Mouse (Mus musculus): ENCODE data around the gene Nol12. TPM values are rescaled to one million over a fixed set of nuclear protein-coding genes. Genes with fewer than 3 reads are reported as not detected.
A peak's percentile ranks its signal among the peaks of the same experiment; 100 is the strongest.

Gene Nol12
- polyA plus RNA-seq, 1 experiment = 101 TPM

GRCm38 (mm10) chr15:78984286-78984778 lies 49.6 kb downstream of the Nol12 start:
- peak overlapping the region; percentile 79 for H3ac ChIP-seq (ENCODE audit: control insufficient read depth, insufficient read length)

GRCm38 (mm10) chr15:78986536-78987220 lies 51.9 kb downstream of the Nol12 start:
- Histone ChIP-seq H3K4me3 (no peak overlapping the region), H3ac (ENCODE audit: control insufficient read depth, insufficient read length) (no peak overlapping the region), H3K79me2 (ENCODE audit: control insufficient read depth, insufficient read depth) (no peaks in the 10 kb centered on the region), H3K4me2 (ENCODE audit: low read depth) (no peak overlapping the region), H3K36me3 (ENCODE audit: control insufficient read depth, insufficient read depth) (no peaks in the 10 kb centered on the region), H3K27me3 (ENCODE audit: control insufficient read depth, insufficient read depth, insufficient read length) (no peaks in the 10 kb centered on the region)
- no peak for TF ChIP-seq CEBPB (IDR thresholded peaks at IDR 0.05; ENCODE audit: insufficient read depth, poor library complexity, severe bottlenecking)
- TF ChIP-seq MYOD1 (IDR thresholded peaks at IDR 0.05; ENCODE audit: control insufficient read depth in 1 of 3, insufficient read length in 2 of 3, low read depth in 2 of 3) = peak in 1 of 3 experiments; percentile 40
- TF ChIP-seq MYOG (IDR thresholded peaks at IDR 0.05; ENCODE audit: control insufficient read depth in 1 of 3, insufficient read depth in 1 of 3, insufficient read length in 2 of 3, low read depth in 2 of 3) = peak in 2 of 3 experiments; percentile 47 to 57
- TF ChIP-seq E2F4 (IDR thresholded peaks at IDR 0.05; ENCODE audit: insufficient read depth) = no peak

More at GRCm38 (mm10) chr15:78984286-78984778, 49.6 kb downstream of the Nol12 start:
- peak overlapping the region; percentile 54 for H3K4me3 ChIP-seq
- peaks cover 10% of the 10 kb centered on the region for H3K27me3 ChIP-seq (ENCODE audit: control insufficient read depth, insufficient read depth, insufficient read length)
- H3K36me3 ChIP-seq (ENCODE audit: control insufficient read depth, insufficient read depth) = no peaks in the 10 kb centered on the region
- H3K79me2 ChIP-seq (ENCODE audit: control insufficient read depth, insufficient read depth) = no peaks in the 10 kb centered on the region
- H3K4me2 ChIP-seq (ENCODE audit: low read depth) = peak overlapping the region; percentile 86
- no peak for TF ChIP-seq REST (IDR thresholded peaks at IDR 0.05; ENCODE audit: insufficient read depth, insufficient read length)

GRCm38 (mm10) chr15:78988499-78988971 lies 53.8 kb downstream of the Nol12 start:
- H3K79me2 ChIP-seq (ENCODE audit: control insufficient read depth, insufficient read depth) = no peaks in the 10 kb centered on the region
- H3K36me3 ChIP-seq (ENCODE audit: control insufficient read depth, insufficient read depth) = no peaks in the 10 kb centered on the region
- no peak overlapping the region for H3K4me3 ChIP-seq
- TF ChIP-seq USF1 (IDR thresholded peaks at IDR 0.05; ENCODE audit: low read depth) (no peak), TCF12 (IDR thresholded peaks at IDR 0.05; ENCODE audit: insufficient read depth, poor library complexity, severe bottlenecking) (peak; percentile 8), MYOD1 (IDR thresholded peaks at IDR 0.05; ENCODE audit: control insufficient read depth in 1 of 3, insufficient read length in 2 of 3, low read depth in 2 of 3) (peak in 2 of 3 experiments; percentile 64 to 76), MYOG (IDR thresholded peaks at IDR 0.05; ENCODE audit: control insufficient read depth in 1 of 3, insufficient read depth in 1 of 3, insufficient read length in 2 of 3, low read depth in 2 of 3) (peak in 2 of 3 experiments; percentile 37 to 78), MAX (IDR thresholded peaks at IDR 0.05; ENCODE audit: low read depth) (peak; percentile 64), E2F4 (IDR thresholded peaks at IDR 0.05; ENCODE audit: insufficient read depth) (no peak)
- no peaks in the 10 kb centered on the region for H3K27me3 ChIP-seq (ENCODE audit: control insufficient read depth, insufficient read depth, insufficient read length)
- H3ac ChIP-seq (ENCODE audit: control insufficient read depth, insufficient read length) = no peak overlapping the region
- H3K4me2 ChIP-seq (ENCODE audit: low read depth) = peak overlapping the region; percentile 54

- Histone ChIP-seq H3K79me2 (ENCODE audit: control insufficient read depth, insufficient read depth) (no peaks in the 10 kb centered on the region), H3ac (ENCODE audit: control insufficient read depth, insufficient read length) (no peak overlapping the region), H3K4me3 (no peak overlapping the region), H3K27me3 (ENCODE audit: control insufficient read depth, insufficient read depth, insufficient read length) (no peaks in the 10 kb centered on the region), H3K4me2 (ENCODE audit: low read depth) (no peak overlapping the region), H3K36me3 (ENCODE audit: control insufficient read depth, insufficient read depth) (no peaks in the 10 kb centered on the region)
- TF ChIP-seq MYOD1 (IDR thresholded peaks at IDR 0.05; ENCODE audit: control insufficient read depth in 1 of 3, insufficient read length in 2 of 3, low read depth in 2 of 3) = no peak
- no peak for TF ChIP-seq E2F4 (IDR thresholded peaks at IDR 0.05; ENCODE audit: insufficient read depth)
- no peak for TF ChIP-seq TCF12 (IDR thresholded peaks at IDR 0.05; ENCODE audit: insufficient read depth, poor library complexity, severe bottlenecking)
- no peak for TF ChIP-seq SRF (IDR thresholded peaks at IDR 0.05; ENCODE audit: control insufficient read depth, insufficient read length, low read depth)
- no peak for TF ChIP-seq POLR2A (IDR thresholded peaks at IDR 0.05; ENCODE audit: insufficient read length, low read depth)
- no peak for TF ChIP-seq MAX (IDR thresholded peaks at IDR 0.05; ENCODE audit: low read depth)
- TF ChIP-seq REST (IDR thresholded peaks at IDR 0.05; ENCODE audit: insufficient read depth, insufficient read length) = no peak
- no peak for TF ChIP-seq USF1 (IDR thresholded peaks at IDR 0.05; ENCODE audit: low read depth)
- no peak for TF ChIP-seq MYOG (IDR thresholded peaks at IDR 0.05; ENCODE audit: control insufficient read depth in 1 of 3, insufficient read depth in 1 of 3, insufficient read length in 2 of 3, low read depth in 2 of 3)
- TF ChIP-seq CEBPB (IDR thresholded peaks at IDR 0.05; ENCODE audit: insufficient read depth, poor library complexity, severe bottlenecking) = no peak
- TF ChIP-seq TCF3 (IDR thresholded peaks at IDR 0.05; ENCODE audit: insufficient read length, low read depth) = no peak
- no peak for TF ChIP-seq POLR2AphosphoS2 (IDR thresholded peaks at IDR 0.05; ENCODE audit: insufficient read length, low read depth)
Observed at GRCm38 (mm10) chr15:78989152-78990092, 54.7 kb downstream of the Nol12 start.

- Histone ChIP-seq H3K27me3 (ENCODE audit: control insufficient read depth, insufficient read depth, insufficient read length) (no peaks in the 10 kb centered on the region), H3ac (ENCODE audit: control insufficient read depth, insufficient read length) (no peak overlapping the region), H3K4me3 (no peak overlapping the region), H3K79me2 (ENCODE audit: control insufficient read depth, insufficient read depth) (no peaks in the 10 kb centered on the region), H3K4me2 (ENCODE audit: low read depth) (no peak overlapping the region), H3K36me3 (ENCODE audit: control insufficient read depth, insufficient read depth) (no peaks in the 10 kb centered on the region)
- TF ChIP-seq TCF3 (IDR thresholded peaks at IDR 0.05; ENCODE audit: insufficient read length, low read depth) = no peak
- TF ChIP-seq MYOD1 (IDR thresholded peaks at IDR 0.05; ENCODE audit: control insufficient read depth in 1 of 3, insufficient read length in 2 of 3, low read depth in 2 of 3) = no peak
- TF ChIP-seq REST (IDR thresholded peaks at IDR 0.05; ENCODE audit: insufficient read depth, insufficient read length) = no peak
- no peak for TF ChIP-seq MYOG (IDR thresholded peaks at IDR 0.05; ENCODE audit: control insufficient read depth in 1 of 3, insufficient read depth in 1 of 3, insufficient read length in 2 of 3, low read depth in 2 of 3)
- TF ChIP-seq CEBPB (IDR thresholded peaks at IDR 0.05; ENCODE audit: insufficient read depth, poor library complexity, severe bottlenecking) = no peak
- no peak for TF ChIP-seq TCF12 (IDR thresholded peaks at IDR 0.05; ENCODE audit: insufficient read depth, poor library complexity, severe bottlenecking)
- TF ChIP-seq MAX (IDR thresholded peaks at IDR 0.05; ENCODE audit: low read depth) = no peak
Observed at GRCm38 (mm10) chr15:78990093-78990463, 55.3 kb downstream of the Nol12 start.
